Comparison of ENCODE assay signal across 8 mouse cellular contexts in genomic region chr5:114176548-114177400, GRCm38 (mm10). TPM values are rescaled to one million over a fixed set of nuclear protein-coding genes. Genes with fewer than 3 reads are reported as not detected.
A peak's percentile ranks its signal among the peaks of the same experiment; 100 is the strongest.
DNase-seq lines count a peak whose midpoint lies in the region; ATAC-seq and TF ChIP-seq lines count a peak whose summit lies in the region.

No protein-coding gene starts in this region.

- H3K4me2 ChIP-seq in kidney, embryonic 14.5 days (replicated peaks; ENCODE audit: low read depth, low read length): peak overlapping the region; percentile 87

- ATAC-seq in kidney, embryonic 14.5 days (ENCODE audit: low FRiP score, low TSS enrichment): no peak
- no peak for ATAC-seq in G1E (ENCODE audit: extremely low read depth, insufficient number of reproducible peaks, low FRiP score, poor library complexity, severe bottlenecking)
- no peak for ATAC-seq in cerebellum, adult (ENCODE audit: insufficient number of reproducible peaks, low FRiP score, low TSS enrichment)

- no peak overlapping the region for H3K27ac ChIP-seq in kidney, embryonic 14.5 days (ENCODE audit: low read depth, low read length)
- no peak overlapping the region for H3K27ac ChIP-seq in embryonic fibroblast, embryonic 13.5 days (ENCODE audit: insufficient read depth, low read length)
- H3K27ac ChIP-seq in macrophage: no peak overlapping the region

- no peak for TF ChIP-seq POLR2A in embryonic fibroblast, embryonic 13.5 days (IDR thresholded peaks at IDR 0.05; ENCODE audit: low read depth, low read length)

- H3K4me3 ChIP-seq in kidney, embryonic 14.5 days (ENCODE audit: low read length): peak overlapping the region; percentile 52
- H3K4me3 ChIP-seq in G1E (ENCODE audit: low read depth, low read length): peak overlapping the region; percentile 83
- H3K4me3 ChIP-seq in embryonic fibroblast, embryonic 13.5 days (ENCODE audit: insufficient read depth, low read length): peak overlapping the region; percentile 56; the same call in 1 of the 2 replicates
- H3K4me3 ChIP-seq in macrophage (ENCODE audit: inconsistent target): peak overlapping the region; percentile 33; the same call in 1 of the 2 replicates

- H3K9me3 ChIP-seq in kidney, embryonic 14.5 days (ENCODE audit: control insufficient read depth, low read length): no peaks in the 10 kb centered on the region
- H3K9me3 ChIP-seq in G1E (replicated peaks): no peaks in the 10 kb centered on the region; the same call in 1 of the 2 replicates

- 50% methylated on average over 8 of the region's 8 CpGs for WGBS in kidney, embryonic 14.5 days
- 63% methylated on average over 8 of the region's 8 CpGs for WGBS in macrophage (ENCODE audit: missing documents)

- no peak for DNase-seq in kidney, adult 9 months
- DNase-seq in G1E (ENCODE audit: low spot score): no peak
- no peak for DNase-seq in ovary, postnatal 14 days (ENCODE audit: low spot score)
- no peak for DNase-seq in left cerebral cortex, adult 8-10 months (ENCODE audit: low spot score in 2 of 2)

- H3K4me1 ChIP-seq in kidney, embryonic 14.5 days (ENCODE audit: control insufficient read depth, insufficient read depth, low read length): 0 out of 2 replicates have a peak, but pooled peaks cover 4% of the 10 kb centered on the region
- peaks cover 23% of the 10 kb centered on the region for H3K4me1 ChIP-seq in G1E (ENCODE audit: insufficient read depth, low read depth, low read length)
- H3K4me1 ChIP-seq in embryonic fibroblast, embryonic 13.5 days (ENCODE audit: control insufficient read depth, insufficient read depth, low read length): no peaks in the 10 kb centered on the region

- TF ChIP-seq CTCF in G1E (IDR thresholded peaks at IDR 0.05; ENCODE audit: low read depth, low read length): no peak
- TF ChIP-seq CTCF in embryonic fibroblast, embryonic 13.5 days (IDR thresholded peaks at IDR 0.05; ENCODE audit: borderline replicate concordance, insufficient read depth, low read length): no peak

- H3K79me2 ChIP-seq in macrophage (ENCODE audit: inconsistent target): no peaks in the 10 kb centered on the region

- H3K9ac ChIP-seq in kidney, embryonic 14.5 days (ENCODE audit: low read depth, low read length): peak overlapping the region; percentile 59; the same call in 1 of the 2 replicates

- no peaks in the 10 kb centered on the region for H3K36me3 ChIP-seq in kidney, embryonic 14.5 days (ENCODE audit: control insufficient read depth, insufficient read depth, low read length)
- H3K36me3 ChIP-seq in G1E (replicated peaks): no peaks in the 10 kb centered on the region
- H3K36me3 ChIP-seq in macrophage (ENCODE audit: inconsistent target): no peaks in the 10 kb centered on the region

- H3K27me3 ChIP-seq in kidney, embryonic 14.5 days (ENCODE audit: control insufficient read depth, insufficient read depth, low read length): no peaks in the 10 kb centered on the region
- 0 out of 2 replicates have a peak, but pooled peaks cover under 1% of the 10 kb centered on the region for H3K27me3 ChIP-seq in G1E (ENCODE audit: insufficient read depth, low read length)

RNA-seq across cellular contexts. Expression of gene Acacb, which starts 30.4 kb away (rescaled TPM):
- 4.4 and 4.8 TPM in 2 replicates for polyA plus RNA-seq in kidney, embryonic 14.5 days (2014; fragmentation: Nextera tagmentation; extraction: Ambion mirVana)
- total RNA-seq in G1E (2014; fragmentation: Nextera tagmentation) (0.34 and 2.6 TPM in 2 replicates), G1E (2017) (0.35 and 0.76 TPM in 2 replicates)
- polyA plus RNA-seq in G1E (2012) (0.43 and 0.55 TPM in 2 replicates), macrophage (2018) (0.17 to 0.30 TPM (median 0.29 TPM) in 3 replicates)
- polyA plus RNA-seq in embryonic fibroblast, embryonic 13.5 days (2011; ENCODE audit: insufficient read length, low read depth, missing spikeins): 1.4 and 1.6 TPM in 2 replicates
- total RNA-seq in macrophage (2018; cell fraction: chromatin; rRNA removed): 1 to 10 TPM; 2.0 to 7.4 (median 3.6) TPM
- 1 to 10 TPM in 2 of 26 experiments, under 1 TPM in 24; 0.19 to 1.3 (median 0.54) TPM for total RNA-seq in macrophage (2018; cell fraction: cytosol; rRNA removed)
- total RNA-seq in macrophage (2018; cell fraction: nucleus; rRNA removed): 1 to 10 TPM in 19 of 26 experiments, under 1 TPM in 7; 0.41 to 3.9 (median 1.5) TPM
- total RNA-seq in left cerebral cortex, adult 8-10 months (2022): 1 to 10 TPM; 5.5 to 7.8 (median 6.4) TPM

RNA-seq across cellular contexts. Expression of gene Ung, which starts 46.6 kb away (rescaled TPM):
- polyA plus RNA-seq in kidney, embryonic 14.5 days (2014; fragmentation: Nextera tagmentation; extraction: Ambion mirVana): 38.1 and 44.6 TPM in 2 replicates
- total RNA-seq in G1E (2014; fragmentation: Nextera tagmentation) (13.9 and 16.5 TPM in 2 replicates), G1E (2017) (17.6 and 19.5 TPM in 2 replicates)
- polyA plus RNA-seq in G1E (2012) (87.8 and 89.3 TPM in 2 replicates), macrophage (2018) (0.70 to 14.0 TPM (median 3.2 TPM) in 3 replicates)
- 5.9 and 8.9 TPM in 2 replicates for polyA plus RNA-seq in embryonic fibroblast, embryonic 13.5 days (2011; ENCODE audit: insufficient read length, low read depth, missing spikeins)
- total RNA-seq in macrophage (2018; cell fraction: chromatin; rRNA removed): 1 to 10 TPM in 12 of 26 experiments, under 1 TPM in 9, not detected in 5; 0.26 to 2.6 (median 1.1) TPM
- 1 to 10 TPM in 14 of 26 experiments, under 1 TPM in 12; 0.38 to 1.9 (median 1.1) TPM for total RNA-seq in macrophage (2018; cell fraction: cytosol; rRNA removed)
- total RNA-seq in macrophage (2018; cell fraction: nucleus; rRNA removed): 10 to 100 TPM in 1 of 26 experiments, 1 to 10 TPM in 9, under 1 TPM in 14, not detected in 2; 0.30 to 10.5 (median 0.91) TPM
- total RNA-seq in left cerebral cortex, adult 8-10 months (2022): 1 to 10 TPM; 2.1 to 3.7 (median 3.2) TPM

RNA-seq across cellular contexts. Expression of gene Alkbh2, which starts 48.8 kb away (rescaled TPM):
- polyA plus RNA-seq in kidney, embryonic 14.5 days (2014; fragmentation: Nextera tagmentation; extraction: Ambion mirVana): 11.6 and 13.3 TPM in 2 replicates
- total RNA-seq in G1E (2014; fragmentation: Nextera tagmentation) (6.8 and 8.2 TPM in 2 replicates), G1E (2017) (3.7 and 7.1 TPM in 2 replicates)
- polyA plus RNA-seq in G1E (2012) (19.0 and 20.5 TPM in 2 replicates), macrophage (2018) (0.95 to 4.5 TPM (median 3.3 TPM) in 3 replicates)
- 4.4 and 5.6 TPM in 2 replicates for polyA plus RNA-seq in embryonic fibroblast, embryonic 13.5 days (2011; ENCODE audit: insufficient read length, low read depth, missing spikeins)
- 1 to 10 TPM in 13 of 26 experiments, under 1 TPM in 2, not detected in 11; 0.88 to 3.6 (median 1.5) TPM for total RNA-seq in macrophage (2018; cell fraction: chromatin; rRNA removed)
- total RNA-seq in macrophage (2018; cell fraction: cytosol; rRNA removed): 1 to 10 TPM in 23 of 26 experiments, under 1 TPM in 3; 0.72 to 3.4 (median 2.2) TPM
- 1 to 10 TPM in 14 of 26 experiments, under 1 TPM in 4, not detected in 8; 0.63 to 4.8 (median 1.6) TPM for total RNA-seq in macrophage (2018; cell fraction: nucleus; rRNA removed)
- total RNA-seq in left cerebral cortex, adult 8-10 months (2022): 1 to 10 TPM; 4.7 to 9.3 (median 5.9) TPM

Comparison
In these comparisons a context has a peak if more than half of its experiments do, and no peak if none do; other contexts are left out.
1. H3K4me3 ChIP-seq: peak in every context shown above with its lines; median percentile 83 in G1E; 56 in embryonic fibroblast, embryonic 13.5 days; 52 in kidney, embryonic 14.5 days; 33 in macrophage.